Mouse (Mus musculus) intestine, postnatal 0 days (tissue): ENCODE measurements around the gene Cdk15. TPM values are rescaled to one million over a fixed set of nuclear protein-coding genes. Genes with fewer than 3 reads are reported as not detected.

Source experiments
- ATAC-seq: fragments of 200-750 bp; cut with Nextera tagmentation; 2 replicates; pipeline ENCODE4 v1.8.0; 2017; ENCODE audit warnings: mild to moderate bottlenecking, moderate TSS enrichment, moderate library complexity
- H3K27ac ChIP-seq: fragments of 300-500 bp; sonication (generic); 2 replicates; pipeline ENCODE4 v1.5.1; 2014; ENCODE audit warnings: mild to moderate bottlenecking, low read depth, low read length, moderate library complexity
- H3K27me3 ChIP-seq: fragments of 300-500 bp; sonication (generic); replicated peaks from 2 replicates; pipeline ENCODE4 v1.6.1; 2014; ENCODE audit warnings: low read length, mixed read lengths; ENCODE audit not compliant: control insufficient read depth, insufficient read depth
- H3K36me3 ChIP-seq: fragments of 300-500 bp; sonication (generic); 2 replicates; pipeline ENCODE4 v1.6.1; 2014; ENCODE audit warnings: mild to moderate bottlenecking, moderate library complexity; ENCODE audit not compliant: control insufficient read depth, insufficient read depth
- H3K4me1 ChIP-seq: fragments of 300-500 bp; sonication (generic); replicated peaks from 2 replicates; pipeline ENCODE4 v1.6.1; 2014; ENCODE audit warnings: antibody characterized with exemption, low read length, mixed read lengths; ENCODE audit not compliant: control insufficient read depth, insufficient read depth
- H3K4me2 ChIP-seq: fragments of 300-500 bp; sonication (generic); replicated peaks from 2 replicates; pipeline ENCODE4 v1.6.1; 2014; ENCODE audit warnings: low read depth, mild to moderate bottlenecking, moderate library complexity
- H3K4me3 ChIP-seq: fragments of 300-500 bp; sonication (generic); 2 replicates; pipeline ENCODE4 v1.5.1; 2014; ENCODE audit warnings: low read depth, low read length
- H3K9ac ChIP-seq: fragments of 300-500 bp; sonication (generic); 2 replicates; pipeline ENCODE4 v1.6.1; 2014; ENCODE audit warnings: mild to moderate bottlenecking, low read depth, low read length
- H3K9me3 ChIP-seq: fragments of 300-500 bp; sonication (generic); 2 replicates; pipeline ENCODE4 v1.6.1; 2016; ENCODE audit warnings: mixed run types; ENCODE audit not compliant: control insufficient read depth
- CTCF ChIP-seq: sonication (generic); IDR thresholded peaks from 2 replicates; pipeline ENCODE4 v1.5.1; 2016; ENCODE audit warnings: low read depth, mild to moderate bottlenecking, control low read depth, antibody characterized with exemption, moderate library complexity
- WGBS: fragments of 180-500 bp; shearing (Covaris S2); extraction: QIAGEN DNeasy Blood & Tissue Kit; methylation state at CpG from one replicate; pipeline ENCODE4 v1.1.7; 2014; 5-methylcytosine and 5-hydroxymethylcytosine counted together
- polyA plus RNA-seq: library from polyadenylated mRNA; unstranded; fragments of >200 nt; fragmentation: Nextera tagmentation; extraction: Ambion mirVana; gene quantifications from 2 replicates; pipeline ENCODE4 v1.2.1, GENCODE M21; 2015

The Cdk15 gene
- polyA plus RNA-seq, 1 experiment from 2014 or later = not detected

GRCm38 (mm10) chr1:59369320-59369685 lies 112.6 kb downstream of the Cdk15 start:
- Histone ChIP-seq H3K4me2 (no peak overlapping the region), H3K27me3 (no peaks in the 10 kb centered on the region), H3K27ac (no peak overlapping the region), H3K9ac (no peak overlapping the region), H3K4me1 (no peaks in the 10 kb centered on the region; the same call in 1 of the 2 replicates), H3K36me3 (no peaks in the 10 kb centered on the region), H3K9me3 (no peaks in the 10 kb centered on the region), H3K4me3 (no peak overlapping the region)
- TF ChIP-seq CTCF = no peak
- 61% methylated on average over 7 of the region's 7 CpGs for WGBS
- no peak for ATAC-seq

GRCm38 (mm10) chr1:59370355-59370950 lies 113.7 kb downstream of the Cdk15 start:
- ATAC-seq = no peak
- no peaks in the 10 kb centered on the region for H3K27me3 ChIP-seq
- H3K9me3 ChIP-seq = no peaks in the 10 kb centered on the region
- no peaks in the 10 kb centered on the region for H3K36me3 ChIP-seq
- no peak overlapping the region for H3K4me3 ChIP-seq
- H3K4me1 ChIP-seq = no peaks in the 10 kb centered on the region; the same call in 1 of the 2 replicates
- no peak overlapping the region for H3K27ac ChIP-seq
- H3K4me2 ChIP-seq = no peak overlapping the region
- no peak overlapping the region for H3K9ac ChIP-seq
- TF ChIP-seq CTCF = no peak

DNA sequence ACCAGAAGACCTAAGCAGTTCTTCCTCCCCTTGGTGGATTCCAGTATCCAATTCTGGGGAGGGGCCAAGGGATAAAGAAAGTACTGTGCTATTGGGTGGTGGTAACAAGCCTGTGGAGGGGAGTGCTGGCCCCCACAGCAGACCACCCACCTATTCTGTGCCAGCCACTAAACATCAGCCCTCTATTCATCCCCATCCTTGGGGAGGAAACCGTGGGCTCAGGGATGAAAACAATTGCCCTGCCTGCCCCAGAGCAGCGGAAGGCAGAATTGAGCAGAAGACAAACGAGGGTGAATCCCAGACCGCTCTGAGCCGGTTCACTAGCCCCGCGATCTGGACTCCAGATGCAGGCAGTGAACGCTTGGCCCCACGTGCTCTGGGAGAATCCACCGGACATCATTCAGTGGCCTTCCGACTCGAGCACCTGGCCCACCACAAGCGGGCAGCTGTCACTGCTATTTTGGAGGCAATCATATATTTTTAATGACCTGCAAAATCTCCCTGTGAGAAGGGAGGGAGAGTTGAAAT lies 119.4 kb downstream of the Cdk15 start:
- no peak for TF ChIP-seq CTCF
- Histone ChIP-seq H3K4me1 (no peaks in the 10 kb centered on the region), H3K36me3 (no peaks in the 10 kb centered on the region), H3K4me3 (no peak overlapping the region), H3K9ac (no peak overlapping the region), H3K27ac (no peak overlapping the region), H3K4me2 (no peak overlapping the region), H3K27me3 (no peaks in the 10 kb centered on the region), H3K9me3 (no peaks in the 10 kb centered on the region)
- WGBS = 47% methylated on average over 13 of the region's 13 CpGs
- ATAC-seq = no peak

GRCm38 (mm10) chr1:59376557-59376956 lies 119.9 kb downstream of the Cdk15 start:
- H3K4me1 ChIP-seq = no peaks in the 10 kb centered on the region
- 64% methylated on average over 3 of the region's 3 CpGs for WGBS
- H3K4me2 ChIP-seq = no peak overlapping the region

DNA sequence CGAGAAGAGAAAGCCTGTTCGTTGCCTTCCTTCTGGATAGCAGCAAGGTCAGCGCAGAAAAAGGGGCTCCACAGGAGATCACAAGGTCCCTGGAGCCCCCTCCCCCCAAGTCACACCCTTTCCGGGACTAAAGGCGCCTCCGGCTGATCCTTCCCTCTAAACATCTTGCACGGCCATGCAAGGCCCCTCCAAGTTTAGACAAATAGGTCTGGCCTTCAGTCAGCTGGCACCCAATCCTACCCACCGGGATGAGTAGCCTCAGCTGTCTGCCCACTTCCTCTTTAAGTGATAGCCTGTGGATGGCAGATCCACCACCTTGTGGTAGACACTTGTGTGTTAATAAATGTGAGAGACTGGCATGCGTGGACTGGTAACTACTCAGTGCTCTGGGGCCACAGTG lies 120.6 kb downstream of the Cdk15 start:
- Histone ChIP-seq H3K27ac (no peak overlapping the region), H3K4me3 (no peak overlapping the region), H3K9ac (no peak overlapping the region), H3K36me3 (no peaks in the 10 kb centered on the region), H3K4me1 (no peaks in the 10 kb centered on the region), H3K9me3 (no peaks in the 10 kb centered on the region), H3K27me3 (no peaks in the 10 kb centered on the region), H3K4me2 (no peak overlapping the region)
- no peak for ATAC-seq
- 80% methylated on average over 9 of the region's 9 CpGs for WGBS
- no peak for TF ChIP-seq CTCF

More at GRCm38 (mm10) chr1:59376557-59376956, 119.9 kb downstream of the Cdk15 start:
- Histone ChIP-seq H3K9me3 (no peaks in the 10 kb centered on the region), H3K4me3 (no peak overlapping the region), H3K27ac (no peak overlapping the region), H3K27me3 (no peaks in the 10 kb centered on the region), H3K36me3 (no peaks in the 10 kb centered on the region), H3K9ac (no peak overlapping the region)
- ATAC-seq = no peak
- no peak for TF ChIP-seq CTCF

GRCm38 (mm10) chr1:59380926-59381325 lies 124.2 kb downstream of the Cdk15 start:
- no peak for TF ChIP-seq CTCF
- H3K27me3 ChIP-seq = no peaks in the 10 kb centered on the region
- no peaks in the 10 kb centered on the region for H3K4me1 ChIP-seq
- no peaks in the 10 kb centered on the region for H3K36me3 ChIP-seq
- no peak overlapping the region for H3K4me2 ChIP-seq
- H3K9ac ChIP-seq = no peak overlapping the region
- no peak overlapping the region for H3K4me3 ChIP-seq
- ATAC-seq = no peak
- no peak overlapping the region for H3K27ac ChIP-seq
- 63% methylated on average over 10 of the region's 10 CpGs for WGBS
- H3K9me3 ChIP-seq = no peaks in the 10 kb centered on the region
